Mouse (Mus musculus) megakaryocyte-erythroid progenitor cell, adult 5-6 weeks (primary cell): ENCODE data around the gene Cep85l. TPM values are rescaled to one million over a fixed set of nuclear protein-coding genes. Genes with fewer than 3 reads are reported as not detected.

ENCODE experiments used
- ATAC-seq: replicated peaks from 2 replicates; pipeline ENCODE4 v1.8.0; 2016; ENCODE audit warnings: mild to moderate bottlenecking, inconsistent platforms; ENCODE audit not compliant: severe bottlenecking, poor library complexity, low FRiP score, low TSS enrichment
- total RNA-seq, 2 experiments: library from RNA; stranded (forward) in 1 of 2; stranded (reverse) in 1 of 2; fragments of 200-1000, 215-1000 nt in 1 of 2; fragments of >200 nt in 1 of 2; fragmentation: Nextera tagmentation in 1 of 2; gene quantifications; 2 replicates each; pipeline ENCODE4 v1.2.3; 2014 to 2017

Gene Cep85l
- total RNA-seq, 2 experiments from 2014 or later: 9.7 to 18.7 TPM

DNA sequence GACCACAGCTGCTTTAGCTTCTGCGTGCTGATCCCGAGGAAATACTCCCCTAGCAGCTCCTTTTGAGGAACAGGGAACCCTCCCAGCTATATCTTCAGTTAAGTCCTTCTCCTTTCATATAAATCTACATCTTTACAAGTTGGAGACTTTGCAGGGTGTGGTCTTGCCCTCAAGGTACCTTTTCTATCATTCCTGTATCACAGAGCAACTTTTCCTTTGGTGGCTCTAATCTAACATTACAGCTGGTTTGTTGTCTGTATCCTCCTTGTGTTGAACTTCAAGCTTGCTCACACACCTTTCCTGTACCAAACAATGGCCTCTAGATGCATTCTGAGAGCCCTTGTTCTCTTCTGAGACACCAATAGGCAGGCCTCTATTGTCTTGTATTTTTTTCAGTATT, 145.1 kb downstream of the Cep85l start:
- ATAC-seq: peak; percentile 71

DNA sequence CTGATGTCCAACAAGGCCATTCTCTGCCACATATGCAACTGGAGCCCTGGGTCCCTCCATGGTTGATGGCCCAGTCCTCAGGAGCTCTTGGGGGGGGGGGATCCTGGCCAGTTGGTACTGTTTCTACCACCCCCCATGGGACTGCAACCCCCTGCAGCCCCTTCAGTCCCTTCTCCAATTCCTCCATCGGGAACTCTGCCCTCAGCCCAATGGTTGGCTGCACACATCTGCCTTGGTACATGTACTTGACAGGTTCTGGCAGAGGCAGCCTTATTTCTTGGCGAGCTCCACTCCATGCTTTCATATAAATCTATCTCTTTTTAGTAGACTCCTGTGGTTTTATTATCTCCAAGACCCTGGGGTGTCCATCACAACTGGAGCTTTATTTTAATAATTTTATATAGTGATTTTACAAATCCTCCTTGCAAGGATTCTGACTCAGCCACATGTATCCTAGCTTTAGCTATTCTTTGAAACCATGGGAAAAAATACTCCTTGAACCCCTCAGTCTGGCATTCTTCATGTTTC, 145.6 kb downstream of the Cep85l start:
- ATAC-seq: peak; percentile 68

DNA sequence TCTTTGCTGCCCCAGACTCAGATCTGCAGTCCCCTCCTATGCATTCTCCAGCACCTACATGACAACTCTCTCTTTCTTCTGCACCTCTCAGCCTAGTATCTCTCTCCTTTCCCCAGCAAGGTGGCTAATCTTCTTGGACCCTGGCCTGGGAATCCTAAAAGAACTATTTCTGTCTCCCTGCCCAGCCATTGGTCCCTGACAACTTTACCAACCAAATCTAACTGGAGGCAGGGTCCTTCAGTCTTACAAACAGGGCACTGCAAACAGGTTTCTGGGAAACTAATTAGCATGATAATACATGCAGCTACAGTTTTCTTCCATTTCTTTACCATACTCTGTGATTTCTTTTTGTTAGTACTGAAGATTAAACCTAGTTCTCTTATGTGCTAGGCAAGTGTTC, 148.9 kb downstream of the Cep85l start:
- no peak for ATAC-seq

DNA sequence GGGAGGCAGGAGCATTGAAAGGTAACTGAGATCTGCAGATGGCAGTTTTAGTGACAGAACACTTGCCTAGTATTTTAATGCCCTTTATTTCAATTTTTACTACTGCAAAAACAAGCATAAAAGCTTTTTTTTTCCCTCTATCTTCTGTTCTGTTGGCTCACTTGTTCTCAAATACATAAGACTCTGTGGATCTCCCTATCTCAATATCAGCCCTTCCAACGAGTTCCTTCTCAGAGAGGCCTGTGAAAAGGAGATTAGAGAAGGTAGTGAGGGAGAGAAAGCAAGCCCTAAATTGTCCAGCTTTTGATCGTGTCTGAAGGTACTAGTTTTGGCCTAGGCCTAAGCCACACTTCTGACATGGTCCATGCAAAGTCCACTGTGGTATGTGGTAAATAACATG, 150.6 kb downstream of the Cep85l start:
- peak; percentile 99 for ATAC-seq

Other genes with a start within 250 kb of the Cep85l start
- gene Pln, start 42.3 kb downstream of the Cep85l start, total RNA-seq (2014; fragmentation: Nextera tagmentation): not detected in 2 replicates
- gene Pln, start 42.3 kb downstream of the Cep85l start, total RNA-seq (2017): 0.46 and 0.56 TPM in 2 replicates
- gene Asf1a, start 216.8 kb upstream of the Cep85l start, total RNA-seq (2014; fragmentation: Nextera tagmentation): 118 and 119 TPM in 2 replicates
- 67.6 and 127 TPM in 2 replicates for gene Asf1a, start 216.8 kb upstream of the Cep85l start, total RNA-seq (2017)